Mouse (Mus musculus) left cerebral cortex, postnatal 25 days (tissue): ENCODE measurements around the gene Olfr69. TPM values are rescaled to one million over a fixed set of nuclear protein-coding genes. Genes with fewer than 3 reads are reported as not detected.
"Not testable (repeated sequence)": the region's sequence is repeated elsewhere in the genome, so short reads cannot be mapped to it uniquely, and the experiment has no call there.

Experiments used
- DNase-seq, 2 experiments: peaks; one replicate each; pipeline ENCODE4 v3.0.0; 2022; ENCODE audit warnings: low spot score in 2 of 2, mixed read lengths in 1 of 2
- intact Hi-C: fragments of 180-260 bp; cut with DNase I; formaldehyde crosslinking; loops from one replicate; pipeline ENCODE4 v1.15.1; 2025
- total RNA-seq, 2 experiments: library from RNA; stranded (reverse); gene quantifications; 2 replicates each; pipeline ENCODE4 v1.2.3; 2021

Olfr69 gene
- not detected for total RNA-seq

DNA sequence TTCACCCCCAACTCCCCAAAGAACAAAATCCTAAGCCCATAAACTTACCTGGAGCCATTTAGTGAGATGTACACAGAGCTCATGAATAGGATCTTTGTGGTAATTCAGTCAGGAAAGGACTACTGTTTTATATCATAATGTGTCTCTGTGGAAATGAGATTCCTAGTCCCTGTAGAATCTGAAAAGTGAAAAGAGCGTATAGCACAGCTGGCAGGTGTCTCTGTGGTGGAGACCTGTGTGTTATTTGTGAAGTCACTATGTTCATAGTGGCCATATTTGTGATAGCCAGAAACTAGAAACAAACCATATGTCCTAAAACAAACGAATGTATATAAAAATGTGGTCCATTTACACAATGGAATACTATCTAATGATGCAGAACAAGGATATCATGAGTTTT is at the start of gene Olfr69:
TSS of gene Olfr69 (minus strand) at position 101 of the 400 bp plus-strand sequence.
- intact Hi-C loops: no loop called here
- no peak for DNase-seq

GRCm38 (mm10) chr7:103815085-103815484 is 43.7 kb upstream of the Olfr69 start:
- intact Hi-C loops: not testable (repeated sequence)
- peak in 1 of 2 experiments; percentile 14 for DNase-seq

DNA sequence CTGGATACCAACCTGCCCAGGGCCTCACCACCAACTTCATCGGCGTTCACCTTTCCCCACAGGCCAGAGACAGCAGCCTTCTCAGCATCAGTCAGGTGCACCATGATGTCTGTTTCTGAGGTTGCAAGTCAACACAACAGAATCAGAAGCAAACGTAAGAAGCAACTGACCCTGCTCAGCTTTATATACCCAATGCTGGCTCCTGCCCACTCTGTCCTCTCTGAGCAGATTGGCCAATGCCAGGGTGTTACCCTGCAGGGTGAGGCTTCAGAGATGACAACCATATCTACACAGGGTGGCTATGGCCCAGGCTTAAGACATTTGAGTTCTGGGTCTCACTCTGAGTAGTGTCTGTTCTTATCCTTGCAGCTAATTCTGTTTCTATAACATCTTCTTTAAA is 42.4 kb upstream of the Olfr69 start, which contains the start of gene Hbb-bt:
TSS of gene Hbb-bt (minus strand) at position 231 of the 400 bp plus-strand sequence.
- intact Hi-C loops: no loop called here
- no peak for DNase-seq

GRCm38 (mm10) chr7:103813152-103813551 is 41.8 kb upstream of the Olfr69 start:
- intact Hi-C loops, DNase-seq: not testable (repeated sequence)

DNA sequence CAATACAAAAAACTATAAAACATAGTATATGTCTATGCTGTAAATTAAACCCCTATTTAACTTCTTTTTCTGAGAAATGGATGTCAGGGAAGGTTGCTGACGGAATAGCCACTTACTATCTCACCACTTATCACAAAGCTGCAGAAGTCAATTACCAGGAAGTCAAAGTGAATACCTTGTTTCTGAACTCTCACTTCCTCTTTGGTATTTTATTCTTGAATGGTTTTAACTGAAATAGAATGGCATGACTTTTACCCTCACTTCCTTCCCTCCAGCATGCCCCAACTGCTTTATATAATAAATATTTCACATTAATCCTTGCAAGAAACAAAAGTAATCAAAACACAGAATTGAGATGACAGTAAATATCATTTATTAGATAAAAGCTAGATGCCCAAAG is 40.8 kb upstream of the Olfr69 start:
- intact Hi-C loops: no loop called here
- no peak for DNase-seq

DNA sequence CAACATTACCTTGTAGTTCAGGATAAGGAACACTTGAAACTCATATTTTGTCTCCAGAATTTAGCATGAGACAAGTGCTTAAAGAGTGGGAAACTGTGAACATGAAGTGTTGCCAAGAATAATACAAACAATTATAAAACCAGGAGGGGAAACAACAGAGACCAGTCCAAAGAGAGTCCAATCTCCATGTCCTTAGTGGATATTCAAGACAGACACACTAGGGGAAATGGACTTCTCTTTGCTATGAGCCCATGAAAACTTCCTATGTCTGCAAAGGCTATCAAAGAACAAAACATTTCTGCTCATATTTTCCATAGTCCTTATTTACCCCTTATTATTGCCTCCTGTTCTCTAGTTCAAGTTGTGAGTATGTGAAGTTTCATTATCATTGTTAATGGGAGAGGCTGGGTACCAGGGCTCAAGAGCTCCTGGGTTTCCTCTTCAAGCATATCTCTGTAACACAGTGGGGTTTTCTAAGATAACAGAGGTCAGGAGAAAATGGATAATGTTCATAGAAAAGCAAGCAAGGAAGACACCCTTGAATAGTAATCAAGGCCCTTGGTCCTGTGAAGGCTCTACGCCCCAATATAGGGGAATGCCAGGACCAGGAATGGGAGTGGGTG is 39.9 kb upstream of the Olfr69 start:
- no peak for DNase-seq
- intact Hi-C loops: no loop called here

GRCm38 (mm10) chr7:103810746-103811145 is 39.4 kb upstream of the Olfr69 start:
- intact Hi-C loops: no loop called here
- DNase-seq: no peak

GRCm38 (mm10) chr7:103810296-103810695 is 38.9 kb upstream of the Olfr69 start:
- intact Hi-C loops: no loop called here
- DNase-seq: no peak

- DNase-seq: no peak
- intact Hi-C loops: loop anchor here (10.0 kb wide), 1 partner anchor 1295 kb away; no protein-coding TSS in a partner anchor
Observed at GRCm38 (mm10) chr7:103809801-103810155, 38.4 kb upstream of the Olfr69 start.

DNA sequence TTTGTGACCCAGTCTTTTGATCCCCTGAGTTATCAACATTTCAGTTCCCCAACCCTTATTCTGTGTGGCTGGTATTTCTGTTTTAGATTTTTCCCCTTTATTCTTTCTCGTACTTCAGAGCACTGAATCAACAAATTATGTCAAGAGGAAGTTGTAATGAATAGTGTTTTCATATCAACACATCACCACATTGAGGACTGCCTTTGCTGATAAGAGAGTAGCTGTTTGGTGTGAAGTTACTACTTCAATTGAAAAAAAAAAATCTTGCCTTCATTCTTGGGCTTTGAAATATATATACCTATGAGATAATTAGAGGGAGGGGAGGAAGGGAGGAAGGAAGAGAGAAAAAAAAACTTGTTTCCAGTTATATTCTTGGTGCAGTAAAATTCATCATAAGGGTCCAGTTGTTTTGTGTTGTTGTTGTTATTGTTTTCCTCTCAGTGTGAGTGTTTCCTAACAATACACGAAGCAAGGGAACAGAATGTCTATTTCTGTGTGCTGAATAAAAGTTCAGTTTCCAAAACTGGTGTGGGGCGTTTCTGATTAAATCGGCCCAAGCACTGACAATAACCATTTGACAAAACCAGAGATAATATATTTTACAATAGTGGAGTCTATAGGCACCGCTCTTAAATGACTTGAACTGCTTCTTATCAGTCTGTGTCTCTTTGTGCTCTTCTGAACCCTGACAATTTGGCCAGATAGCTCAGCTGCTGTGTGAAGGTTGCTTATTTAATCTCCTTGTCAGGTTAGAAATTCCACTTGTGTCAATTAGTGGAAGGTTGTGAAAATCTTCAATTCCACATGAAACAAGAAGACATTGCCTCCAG is 37.8 kb upstream of the Olfr69 start:
- intact Hi-C loops: loop anchor here (10.0 kb wide), 1 partner anchor 1294 kb away; no protein-coding TSS in a partner anchor

GRCm38 (mm10) chr7:103808120-103808519 is 36.7 kb upstream of the Olfr69 start:
- DNase-seq: not testable (repeated sequence)
- intact Hi-C loops: loop anchor here (10.0 kb wide), 1 partner anchor 1293 kb away; no protein-coding TSS in a partner anchor

More for the DNA sequence above, 37.8 kb upstream of the Olfr69 start:
- no peak for DNase-seq

GRCm38 (mm10) chr7:103806856-103807255 is 35.5 kb upstream of the Olfr69 start:
- peak; percentile 13 to 31 for DNase-seq
- intact Hi-C loops: loop anchor here (10.0 kb wide), 1 partner anchor 1292 kb away; no protein-coding TSS in a partner anchor

DNA sequence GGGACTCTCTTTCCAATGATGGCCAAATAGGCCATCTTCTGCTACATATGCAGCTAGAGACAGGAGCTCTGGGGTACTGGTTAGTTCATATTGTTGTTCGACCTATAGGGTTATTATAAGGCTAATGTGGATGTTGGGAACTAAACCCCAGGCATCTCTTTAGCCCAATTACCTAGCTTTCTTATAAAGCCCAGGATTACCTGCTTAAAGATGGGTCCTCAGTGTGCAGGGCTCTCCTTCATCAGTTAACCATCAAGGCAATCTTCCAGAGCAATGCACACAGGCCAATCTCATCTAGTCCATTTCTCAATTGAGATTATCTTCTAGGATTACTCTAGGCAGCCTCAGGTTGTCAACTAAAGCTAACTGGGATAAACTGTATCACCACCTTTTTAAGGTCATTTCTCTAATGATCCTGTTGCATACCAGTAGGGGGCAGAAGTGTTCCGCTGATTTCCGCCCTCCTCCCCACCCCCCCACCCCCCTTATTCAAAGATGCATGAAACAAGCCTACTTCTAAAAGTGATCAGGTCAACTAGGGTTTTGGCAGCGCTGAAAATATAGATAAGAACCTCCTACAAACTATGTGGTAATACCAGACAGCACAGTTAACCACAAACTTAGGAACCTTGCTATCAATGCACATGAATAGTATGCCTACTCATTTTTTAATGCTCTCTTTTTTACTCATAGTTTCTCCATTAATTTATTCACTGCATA is 21.4 kb upstream of the Olfr69 start:
- intact Hi-C loops: no loop called here
- no peak for DNase-seq

- DNase-seq: no peak
- intact Hi-C loops: no loop called here
Observed at GRCm38 (mm10) chr7:103791721-103792120, 20.3 kb upstream of the Olfr69 start, which contains the start of gene Olfr67. TSS of gene Olfr67 (minus strand) at chr7:103791821.

GRCm38 (mm10) chr7:103779598-103779997 is 8.2 kb upstream of the Olfr69 start, which contains the start of gene Olfr68:
TSS of gene Olfr68 (minus strand) at chr7:103779698.
- no peak for DNase-seq
- intact Hi-C loops: no loop called here

- intact Hi-C loops, DNase-seq: not testable (repeated sequence)
Observed at GRCm38 (mm10) chr7:103777652-103778051, 6.3 kb upstream of the Olfr69 start.

DNA sequence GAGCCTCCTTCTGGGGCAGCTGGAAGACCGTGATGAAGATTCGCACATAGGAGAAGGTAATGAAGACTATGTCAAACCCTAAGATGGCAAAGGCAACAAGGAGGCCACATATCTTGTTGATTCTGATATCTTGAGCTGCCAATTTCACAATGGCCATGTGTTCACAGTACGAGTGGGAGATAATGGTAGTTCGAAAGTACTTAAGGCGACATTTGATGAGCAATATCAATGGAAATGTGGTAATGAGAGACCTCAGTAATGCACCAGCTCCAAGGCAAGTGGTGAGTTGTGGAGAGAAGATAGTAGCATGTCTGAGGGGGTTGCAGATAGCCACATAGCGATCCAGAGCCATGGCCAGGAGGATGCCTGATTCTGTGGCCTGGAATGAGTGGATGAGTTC is 3.7 kb downstream of the Olfr69 start:
- DNase-seq, intact Hi-C loops: not testable (repeated sequence)

GRCm38 (mm10) chr7:103762212-103762611 is 9.2 kb downstream of the Olfr69 start:
- DNase-seq, intact Hi-C loops: not testable (repeated sequence)

GRCm38 (mm10) chr7:103757233-103757632 is 14.2 kb downstream of the Olfr69 start, which contains the start of gene Olfr630:
TSS of gene Olfr630 (minus strand) at chr7:103757333.
- intact Hi-C loops: no loop called here
- DNase-seq: no peak

DNA sequence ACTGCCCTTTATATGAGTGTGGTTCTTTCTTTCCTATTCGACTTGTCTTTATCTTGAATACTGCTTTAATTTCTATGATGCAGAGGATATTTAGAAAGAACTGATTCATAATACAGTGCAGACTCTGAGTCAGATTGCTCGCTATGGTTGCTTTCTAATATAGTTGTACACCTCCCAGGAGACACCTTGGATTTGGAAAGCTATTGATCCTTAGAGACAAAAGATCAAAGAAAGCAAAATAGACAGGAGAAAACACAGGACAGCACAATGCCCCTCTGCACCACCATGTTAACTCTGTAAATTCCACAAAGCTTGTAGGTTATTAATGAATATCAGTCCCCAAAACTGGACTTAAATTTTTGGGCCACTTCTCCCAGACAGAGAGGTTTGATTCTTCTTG is 26.6 kb downstream of the Olfr69 start, which contains the start of gene Olfr629:
TSS of gene Olfr629 (minus strand) at position 101 of the 400 bp plus-strand sequence.
- intact Hi-C loops: no loop called here

More for the DNA sequence above, 26.6 kb downstream of the Olfr69 start, which contains the start of gene Olfr629:
- no peak for DNase-seq
